8 mouse cellular contexts compared by ENCODE assay signal in the genomic region with DNA sequence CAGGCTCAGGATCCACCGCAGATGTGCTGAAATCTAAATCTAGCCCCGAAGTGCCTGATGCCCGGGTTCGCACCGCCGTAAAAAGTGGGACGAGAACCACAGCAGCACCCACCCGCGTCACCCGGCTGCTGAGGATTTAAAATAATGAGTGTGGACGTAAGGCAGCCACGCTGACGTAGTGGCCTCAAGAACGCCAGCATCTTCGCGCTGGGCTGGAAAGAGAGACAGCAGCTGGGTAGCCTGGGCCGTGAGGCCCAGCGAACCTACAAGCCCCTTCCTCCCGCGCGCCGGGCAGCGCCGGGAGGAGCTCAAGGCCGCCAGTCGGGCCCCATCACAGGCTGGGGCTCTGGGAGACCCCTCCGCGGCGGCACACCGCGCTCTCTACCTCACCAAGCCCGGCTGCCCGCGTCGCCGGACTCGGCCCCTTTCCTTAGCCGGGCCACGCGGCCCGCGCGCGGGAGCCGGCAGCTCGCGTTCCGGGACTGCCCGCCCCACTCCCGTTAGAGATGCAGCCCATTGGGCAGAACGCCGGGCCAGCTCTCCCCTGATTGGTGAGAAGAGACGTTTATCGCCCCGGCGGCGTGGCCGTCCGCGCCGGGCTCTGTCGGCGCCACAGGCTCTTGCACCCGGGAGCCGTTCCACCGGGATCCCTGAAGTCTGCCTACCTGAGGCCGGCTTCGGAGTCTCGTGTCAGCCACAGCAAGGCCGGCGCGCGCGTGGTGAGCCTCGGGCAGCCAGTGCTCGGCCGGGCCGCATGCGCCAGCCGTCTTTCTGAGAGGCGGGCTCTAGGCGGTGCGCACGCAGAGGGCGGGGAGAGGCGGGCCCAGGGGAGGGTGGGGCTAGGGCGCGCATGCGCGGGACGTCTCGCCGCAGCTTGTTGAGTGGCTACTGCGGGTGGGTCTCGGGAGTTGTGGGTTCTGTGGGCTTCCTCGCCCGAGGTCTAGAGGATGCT. TPM values are rescaled to one million over a fixed set of nuclear protein-coding genes. Genes with fewer than 3 reads are reported as not detected.
DNase-seq lines count a peak whose midpoint lies in the region; ATAC-seq and TF ChIP-seq lines count a peak whose summit lies in the region.

A gene (minus strand): TSS at position 791 of the 952 bp plus-strand sequence.

- H3K4me3 ChIP-seq in heart, embryonic 11.5 days (ENCODE audit: low read depth, low read length): peak within 1 kb of the TSS; percentile 82
- H3K4me3 ChIP-seq in kidney, embryonic 16.5 days (ENCODE audit: low read length): peak within 1 kb of the TSS; percentile 89
- peak within 1 kb of the TSS; percentile 90 for H3K4me3 ChIP-seq in liver, adult 2 months (ENCODE audit: insufficient read depth, low read depth, low read length)
- peak within 1 kb of the TSS; percentile 53 for H3K4me3 ChIP-seq in myocyte

- peaks cover 2% of the 10 kb centered on the region for H3K36me3 ChIP-seq in heart, embryonic 11.5 days (ENCODE audit: control insufficient read depth, insufficient read depth, low read length)
- no peaks in the 10 kb centered on the region for H3K36me3 ChIP-seq in kidney, embryonic 16.5 days (ENCODE audit: insufficient read depth, low read length)
- peaks cover 3% of the 10 kb centered on the region for H3K36me3 ChIP-seq in liver, adult 2 months (ENCODE audit: control insufficient read depth, insufficient read depth, low read length)
- H3K36me3 ChIP-seq in myocyte (ENCODE audit: control insufficient read depth, insufficient read depth): peaks cover 7% of the 10 kb centered on the region
- no peaks in the 10 kb centered on the region; the same call in 1 of the 2 replicates for H3K36me3 ChIP-seq in splenic B cell, adult 2 months (ENCODE audit: control insufficient read depth, insufficient read depth, low read length, poor library complexity, severe bottlenecking)

- peak; percentile 70 for TF ChIP-seq POLR2A in liver, adult 2 months (IDR thresholded peaks at IDR 0.05; ENCODE audit: extremely low read depth, insufficient read depth, low read length)
- peak; percentile 89 for TF ChIP-seq POLR2A in myocyte (IDR thresholded peaks at IDR 0.05; ENCODE audit: insufficient read length, low read depth)

- no peaks in the 10 kb centered on the region for H3K27me3 ChIP-seq in heart, embryonic 11.5 days (ENCODE audit: control insufficient read depth, insufficient read depth, low read length)
- H3K27me3 ChIP-seq in kidney, embryonic 16.5 days (ENCODE audit: insufficient read depth, low read length): no peaks in the 10 kb centered on the region
- H3K27me3 ChIP-seq in liver, adult 2 months (ENCODE audit: control insufficient read depth, insufficient read depth, low read length): no peaks in the 10 kb centered on the region
- no peaks in the 10 kb centered on the region for H3K27me3 ChIP-seq in myocyte (ENCODE audit: control insufficient read depth, insufficient read depth, insufficient read length)
- H3K27me3 ChIP-seq in splenic B cell, adult 2 months (ENCODE audit: control insufficient read depth, insufficient read depth, low read length, poor library complexity, severe bottlenecking): no peaks in the 10 kb centered on the region

- peak within 1 kb of the TSS; percentile 91 for H3K27ac ChIP-seq in heart, embryonic 11.5 days (ENCODE audit: low read depth, low read length)
- H3K27ac ChIP-seq in kidney, embryonic 16.5 days (ENCODE audit: low read length): peak within 1 kb of the TSS; percentile 90
- H3K27ac ChIP-seq in liver, adult 2 months (replicated peaks; ENCODE audit: insufficient read depth, low read depth, low read length): peak within 1 kb of the TSS; percentile 70

- peak; percentile 93 to 95 for DNase-seq in B cell, adult 2 months
- DNase-seq in brain, adult 2 months (ENCODE audit: low read depth, low spot score): peak; percentile 97
- peak; percentile 77 for DNase-seq in liver, adult 2 months (ENCODE audit: extremely low read depth, low read depth, low spot score)
- DNase-seq in splenic B cell, adult 2 months (ENCODE audit: low read depth, low spot score): peak; percentile 95

- ATAC-seq in erythroblast, adult 5-6 weeks (replicated peaks; ENCODE audit: low FRiP score, poor library complexity, severe bottlenecking): peak; percentile 91
- ATAC-seq in heart, embryonic 11.5 days (replicated peaks; ENCODE audit: insufficient number of reproducible peaks, low FRiP score, low TSS enrichment): peak; percentile 97
- ATAC-seq in kidney, embryonic 16.5 days (ENCODE audit: low FRiP score, low TSS enrichment): peak; percentile 97

- H3K9ac ChIP-seq in heart, embryonic 11.5 days (ENCODE audit: low read depth, low read length): peak within 1 kb of the TSS; percentile 90
- H3K9ac ChIP-seq in kidney, embryonic 16.5 days (replicated peaks; ENCODE audit: low read length): peak within 1 kb of the TSS; percentile 83
- H3K9ac ChIP-seq in liver, adult 2 months (ENCODE audit: low read depth, low read length): peak within 1 kb of the TSS; percentile 85

- WGBS in heart, embryonic 11.5 days (ENCODE audit: insufficient replicate concordance): under 1% methylated on average over 90 of the region's 97 CpGs
- WGBS in kidney, embryonic 16.5 days: under 1% methylated on average over 90 of the region's 97 CpGs
- WGBS in liver, adult 2 months: under 1% methylated on average over 96 of the region's 97 CpGs

- no peaks in the 10 kb centered on the region for H3K79me2 ChIP-seq in liver, adult 2 months (ENCODE audit: control insufficient read depth, insufficient read depth, low read length)
- peaks cover 48% of the 10 kb centered on the region for H3K79me2 ChIP-seq in myocyte (ENCODE audit: control insufficient read depth, insufficient read depth)

- peak within 1 kb of the TSS; percentile 71 for H3K4me2 ChIP-seq in heart, embryonic 11.5 days
- peak within 1 kb of the TSS; percentile 76 for H3K4me2 ChIP-seq in kidney, embryonic 16.5 days (replicated peaks; ENCODE audit: low read depth, low read length)
- H3K4me2 ChIP-seq in myocyte (ENCODE audit: low read depth): peak within 1 kb of the TSS; percentile 98

- TF ChIP-seq CTCF in liver, adult 2 months (IDR thresholded peaks at IDR 0.05; ENCODE audit: low read depth, low read length): no peak

- H3ac ChIP-seq in myocyte (ENCODE audit: control insufficient read depth, insufficient read length): peak within 1 kb of the TSS; percentile 84

- peaks cover 24% of the 10 kb centered on the region for H3K4me1 ChIP-seq in heart, embryonic 11.5 days (ENCODE audit: control insufficient read depth, insufficient read depth, low read length)
- H3K4me1 ChIP-seq in kidney, embryonic 16.5 days (ENCODE audit: insufficient read depth, low read length): peaks cover 32% of the 10 kb centered on the region
- H3K4me1 ChIP-seq in liver, adult 2 months (ENCODE audit: control insufficient read depth, insufficient read depth, low read length): peaks cover 8% of the 10 kb centered on the region

- no peaks in the 10 kb centered on the region for H3K9me3 ChIP-seq in heart, embryonic 11.5 days (replicated peaks; ENCODE audit: control insufficient read depth, low read length)
- no peaks in the 10 kb centered on the region for H3K9me3 ChIP-seq in kidney, embryonic 16.5 days (ENCODE audit: low read length)

TF ChIP-seq in myocyte, 11 proteins besides CTCF, POLR2A, EP300 and RAD21:
- TF ChIP-seq CEBPB (IDR thresholded peaks at IDR 0.05; ENCODE audit: insufficient read depth, poor library complexity, severe bottlenecking): no peak
- TF ChIP-seq MYOD1 (IDR thresholded peaks at IDR 0.05; ENCODE audit: control insufficient read depth in 1 of 3, insufficient read length in 2 of 3, low read depth in 2 of 3): peak in 1 of 3 experiments; percentile 34
- TF ChIP-seq POLR2AphosphoS2 (IDR thresholded peaks at IDR 0.05; ENCODE audit: insufficient read length, low read depth): peak; percentile 91
- TF ChIP-seq MYOG (IDR thresholded peaks at IDR 0.05; ENCODE audit: control insufficient read depth in 1 of 3, insufficient read depth in 1 of 3, insufficient read length in 2 of 3, low read depth in 2 of 3): peak in 1 of 3 experiments; percentile 49
- no peak for TF ChIP-seq SRF (IDR thresholded peaks at IDR 0.05; ENCODE audit: control insufficient read depth, insufficient read length, low read depth)
- TF ChIP-seq USF1 (IDR thresholded peaks at IDR 0.05; ENCODE audit: low read depth): no peak
- peak; percentile 45 for TF ChIP-seq E2F4 (IDR thresholded peaks at IDR 0.05; ENCODE audit: insufficient read depth)

RNA-seq across cellular contexts. Expression of the gene that starts here (rescaled TPM):
- 8.6 and 10.0 TPM in 2 replicates for total RNA-seq in erythroblast, adult 5-6 weeks (2015; ENCODE audit: low replicate concordance)
- total RNA-seq in erythroblast, adult 5-6 weeks (2017; ENCODE audit: low replicate concordance): 8.9 and 13.5 TPM in 2 replicates
- 107 and 119 TPM in 2 replicates for polyA plus RNA-seq in heart, embryonic 11.5 days (2014; fragmentation: Nextera tagmentation; extraction: Ambion mirVana)
- polyA plus RNA-seq in kidney, embryonic 16.5 days (2015; fragmentation: Nextera tagmentation; extraction: Ambion mirVana): 73.7 and 79.0 TPM in 2 replicates
- 1.8 and 2.6 TPM in 2 replicates for total RNA-seq in liver, adult 2 months (2014; rRNA removed)
- polyA plus RNA-seq in liver, adult 2 months (2012; rRNA removed): 1.0 and 1.1 TPM in 2 replicates
- polyA plus RNA-seq in myocyte (2012; fragmentation: generic; extraction: Trizol): 38.8 TPM

Comparison
In these comparisons a context has a peak if more than half of its experiments do, and no peak if none do; other contexts are left out.
1. Peak in every context shown above with its lines: DNase-seq, ATAC-seq, H3K4me3 ChIP-seq and H3K27ac ChIP-seq.
2. RNA of the gene that starts here (polyA plus RNA-seq): 107 to 119 TPM in heart, embryonic 11.5 days, 73.7 to 79.0 TPM in kidney, embryonic 16.5 days and 38.8 TPM in myocyte (single experiment); 1.0 to 1.1 TPM in liver, adult 2 months; every median in the first group is over 10 times any median in the second.